Mouse (Mus musculus): ENCODE data around the gene Perm1. TPM values are rescaled to one million over a fixed set of nuclear protein-coding genes. Genes with fewer than 3 reads are reported as not detected.
A peak's percentile ranks its signal among the peaks of the same experiment; 100 is the strongest.

Perm1 gene
- total RNA-seq, 2 experiments from 2014 or later: 5.8 to 7.4 TPM

DNA sequence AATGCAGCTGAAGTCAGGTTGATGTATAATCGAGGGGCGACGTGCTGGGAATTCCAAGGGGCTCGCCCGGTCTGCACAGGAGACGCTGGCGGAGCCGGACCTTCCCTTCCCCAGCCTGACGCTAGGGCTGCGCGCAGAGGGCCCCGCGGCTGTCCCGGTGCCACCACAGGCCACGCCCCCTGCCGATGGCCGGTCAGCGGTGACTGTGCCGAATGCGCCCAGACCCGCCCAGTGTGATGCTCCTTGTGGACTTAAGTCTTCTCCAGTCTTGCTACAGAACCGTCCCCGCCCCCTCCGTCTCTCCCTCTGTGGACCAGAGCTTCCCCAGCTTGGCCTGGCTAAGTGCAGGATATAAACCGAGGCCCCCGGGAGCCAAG is 17.9 kb upstream of the Perm1 start:
- peak; percentile 84 to 89 for DNase-seq (ENCODE audit: low spot score in 2 of 2)

DNA sequence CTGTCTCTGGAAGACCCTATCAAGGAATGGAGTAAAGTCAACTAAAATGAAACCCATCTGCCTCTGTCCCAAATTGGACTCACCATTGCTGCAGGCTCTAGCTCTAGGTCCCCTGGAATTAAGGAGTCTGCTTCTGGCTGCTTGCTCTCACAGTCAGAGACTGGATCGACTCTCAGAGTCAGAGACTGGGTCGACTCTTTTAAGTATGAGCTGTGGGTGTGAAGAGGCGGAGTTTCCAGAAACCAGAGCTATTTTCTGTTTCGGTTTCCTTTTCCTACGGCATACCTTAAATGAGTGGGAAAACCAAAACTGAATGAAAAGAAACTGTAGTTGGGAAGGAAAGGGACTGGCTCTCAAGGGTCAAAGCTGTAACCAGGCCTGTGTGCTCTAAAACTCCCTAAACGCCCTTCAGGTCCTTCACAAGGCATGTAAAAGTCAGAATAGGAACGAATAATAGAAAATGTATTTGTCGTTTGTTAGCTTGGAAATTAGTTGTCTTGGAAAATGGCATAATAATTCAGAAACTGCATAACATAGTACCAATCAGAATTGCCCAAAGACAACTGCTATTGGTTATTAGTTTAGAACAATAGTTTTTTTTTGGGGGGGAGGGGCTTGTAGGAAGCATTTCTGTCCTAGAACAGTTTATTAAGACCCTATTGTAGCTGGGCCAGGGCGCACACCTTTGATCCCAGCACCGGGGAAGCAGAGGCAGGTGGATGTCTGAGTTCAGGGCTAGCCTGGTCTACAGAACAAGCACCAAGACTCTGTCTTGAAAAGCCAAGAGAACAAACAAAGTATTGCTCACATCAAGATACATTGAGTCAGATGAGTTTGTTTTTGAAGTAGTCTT is 14.8 kb upstream of the Perm1 start, which contains the start of gene Isg15:
Isg15 (minus strand) TSS at position 196 of the 853 bp plus-strand sequence.
- no peak for DNase-seq (ENCODE audit: low spot score in 2 of 2)

- no peak for DNase-seq (ENCODE audit: low spot score in 2 of 2)
Observed at GRCm38 (mm10) chr4:156202462-156202893, 13.2 kb upstream of the Perm1 start.

GRCm38 (mm10) chr4:156203001-156203412 is 12.7 kb upstream of the Perm1 start, which contains the start of gene AW011738:
AW011738 (plus strand) TSS chr4:156203304.
- peak; percentile 50 to 65 for DNase-seq (ENCODE audit: low spot score in 2 of 2)

DNA sequence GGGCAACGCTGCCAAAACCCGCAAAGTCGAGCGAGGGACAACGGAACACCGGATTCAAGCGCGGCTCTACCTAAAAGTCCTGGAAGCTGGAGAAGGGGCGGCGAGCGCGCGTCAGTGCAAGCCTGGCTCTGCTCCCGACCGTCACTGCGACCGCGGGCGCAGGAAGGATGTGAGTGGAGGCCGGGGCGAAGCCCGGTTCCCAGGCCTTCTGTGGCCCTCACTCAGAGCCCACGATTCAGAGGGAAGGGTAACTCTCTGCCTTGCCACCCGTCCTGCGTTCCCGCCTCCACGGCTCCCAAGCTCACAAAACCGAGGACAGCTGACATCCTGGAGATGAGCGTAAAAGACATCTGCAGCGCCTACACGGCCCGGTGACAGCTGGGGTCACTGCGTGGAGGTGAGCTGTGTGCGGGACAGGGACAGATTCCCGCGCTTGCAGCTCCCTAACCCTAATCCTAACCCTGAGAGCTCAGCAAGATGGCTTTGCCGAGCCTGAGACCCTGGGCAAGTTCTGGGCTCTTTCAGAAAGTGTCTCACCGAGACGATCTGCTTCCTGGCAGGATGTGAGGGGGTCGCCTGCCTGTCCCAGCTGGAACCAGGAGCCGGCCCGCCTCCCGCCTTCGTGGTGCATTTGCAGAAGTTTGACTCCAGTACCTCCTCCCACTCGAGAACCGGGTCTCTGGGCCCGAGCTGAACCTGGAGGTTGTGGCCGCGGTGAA is 12.1 kb upstream of the Perm1 start:
- peak in 1 of 2 experiments; percentile 18 for DNase-seq (ENCODE audit: low spot score in 2 of 2)

DNA sequence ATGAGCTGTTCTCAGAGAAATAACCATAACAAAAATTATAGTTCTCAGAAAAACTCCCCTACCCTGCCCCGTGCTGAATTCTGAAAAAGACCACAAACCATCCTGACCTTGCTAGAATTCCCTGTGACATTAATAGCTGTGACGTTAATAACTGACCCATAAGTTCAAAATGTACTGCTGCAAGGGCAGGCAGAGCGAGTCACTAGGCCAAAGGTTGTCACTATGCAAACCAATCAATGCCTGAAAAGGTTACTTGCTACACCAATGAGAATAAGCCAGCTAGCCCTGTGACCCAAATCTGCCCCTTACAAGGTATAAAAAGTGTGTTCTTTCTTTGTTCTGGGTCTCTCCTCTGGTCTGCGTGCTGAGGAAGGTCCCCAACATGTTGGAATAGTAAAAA is 6.8 kb upstream of the Perm1 start:
- no peak for DNase-seq (ENCODE audit: low spot score in 2 of 2)

DNA sequence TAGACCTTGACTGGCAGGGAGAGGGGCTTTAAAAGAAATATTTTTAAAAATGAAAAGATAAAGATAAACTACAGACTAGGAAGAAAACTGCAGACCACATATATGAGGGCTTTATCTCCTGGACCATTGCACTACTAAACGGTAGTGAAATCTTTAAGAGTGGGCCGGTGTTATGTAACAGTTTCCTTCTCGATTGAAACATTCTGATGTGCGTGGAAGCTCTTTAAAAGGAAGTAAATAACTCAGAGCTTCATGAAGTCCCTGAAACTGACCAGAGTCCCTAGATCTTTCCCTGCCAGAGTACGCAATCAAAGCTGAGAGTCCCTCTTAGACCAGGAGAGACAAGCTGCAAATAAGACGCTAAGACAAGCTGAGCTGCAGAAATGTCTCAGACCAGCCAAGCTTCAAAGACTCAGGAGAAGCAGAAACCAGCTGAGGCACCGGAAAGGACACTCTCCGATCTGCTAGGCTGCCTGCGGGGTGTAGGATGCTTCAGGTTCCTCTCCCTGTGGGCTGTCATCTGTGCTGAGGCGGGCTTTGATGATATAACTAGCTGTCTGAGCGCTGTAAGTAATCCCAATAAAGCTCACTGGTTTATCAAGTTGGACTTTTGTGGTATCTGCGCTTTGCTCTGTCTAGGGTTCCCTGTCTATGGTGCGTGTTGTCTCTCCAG is 5.6 kb upstream of the Perm1 start:
- no peak for DNase-seq (ENCODE audit: low spot score in 2 of 2)

GRCm38 (mm10) chr4:156213134-156213533 is 2.5 kb upstream of the Perm1 start:
- no peak for DNase-seq (ENCODE audit: low spot score in 2 of 2)

GRCm38 (mm10) chr4:156216196-156216595 is 528 bp downstream of the Perm1 start:
- no peak for DNase-seq (ENCODE audit: low spot score in 2 of 2)

- no peak for DNase-seq (ENCODE audit: low spot score in 2 of 2)
Observed at GRCm38 (mm10) chr4:156217022-156217669, 1.5 kb downstream of the Perm1 start.

DNA sequence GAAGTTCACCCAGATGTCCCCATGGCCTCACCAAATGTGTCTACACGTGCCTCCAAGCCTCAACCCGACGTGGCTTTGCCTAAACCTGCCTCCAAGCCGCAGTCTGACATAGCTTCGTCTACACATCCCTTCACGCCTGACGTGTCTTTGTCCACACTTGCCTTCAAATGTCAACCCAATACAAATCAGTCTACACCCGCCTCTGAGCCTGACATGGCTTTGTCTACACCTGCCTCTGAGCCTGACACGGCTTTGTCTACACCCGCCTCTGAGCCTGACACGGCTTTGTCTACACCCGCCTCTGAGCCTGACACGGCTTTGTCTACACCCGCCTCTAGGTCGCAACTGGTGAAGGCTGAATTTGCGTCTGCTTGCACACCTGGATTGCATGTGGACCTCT is 2.2 kb downstream of the Perm1 start:
- peak in 1 of 2 experiments; percentile 42 for DNase-seq (ENCODE audit: low spot score in 2 of 2)

GRCm38 (mm10) chr4:156219936-156220335 is 4.3 kb downstream of the Perm1 start:
- DNase-seq (ENCODE audit: low spot score in 2 of 2): no peak

DNA sequence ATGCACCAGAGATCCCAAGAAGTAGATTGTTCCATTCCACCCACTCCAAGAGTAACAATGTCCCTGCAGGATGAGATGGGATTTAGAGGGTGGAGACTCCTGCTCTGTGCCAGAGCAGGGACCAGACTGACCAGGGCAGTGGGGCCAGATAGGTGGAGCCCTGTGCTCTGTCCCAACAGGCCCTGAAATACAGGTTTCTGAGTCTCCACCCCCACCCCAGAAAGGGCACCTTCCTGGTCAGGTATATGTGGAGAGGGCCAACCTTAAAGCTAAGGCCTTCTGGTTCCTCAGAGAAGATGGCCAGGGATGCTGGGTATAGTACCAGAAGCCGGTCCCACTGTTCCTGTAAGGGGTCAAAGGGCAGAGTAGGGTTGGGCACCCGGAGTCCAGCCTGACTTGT is 8.6 kb downstream of the Perm1 start:
- DNase-seq (ENCODE audit: low spot score in 2 of 2): no peak

- DNase-seq (ENCODE audit: low spot score in 2 of 2): no peak
Observed at GRCm38 (mm10) chr4:156227752-156228392, 12.2 kb downstream of the Perm1 start.

GRCm38 (mm10) chr4:156228393-156229024 is 12.8 kb downstream of the Perm1 start:
- peak in 1 of 2 experiments; percentile 19 for DNase-seq (ENCODE audit: low spot score in 2 of 2)

GRCm38 (mm10) chr4:156234021-156234501 is 18.4 kb downstream of the Perm1 start:
- no peak for DNase-seq (ENCODE audit: low spot score in 2 of 2)

DNA sequence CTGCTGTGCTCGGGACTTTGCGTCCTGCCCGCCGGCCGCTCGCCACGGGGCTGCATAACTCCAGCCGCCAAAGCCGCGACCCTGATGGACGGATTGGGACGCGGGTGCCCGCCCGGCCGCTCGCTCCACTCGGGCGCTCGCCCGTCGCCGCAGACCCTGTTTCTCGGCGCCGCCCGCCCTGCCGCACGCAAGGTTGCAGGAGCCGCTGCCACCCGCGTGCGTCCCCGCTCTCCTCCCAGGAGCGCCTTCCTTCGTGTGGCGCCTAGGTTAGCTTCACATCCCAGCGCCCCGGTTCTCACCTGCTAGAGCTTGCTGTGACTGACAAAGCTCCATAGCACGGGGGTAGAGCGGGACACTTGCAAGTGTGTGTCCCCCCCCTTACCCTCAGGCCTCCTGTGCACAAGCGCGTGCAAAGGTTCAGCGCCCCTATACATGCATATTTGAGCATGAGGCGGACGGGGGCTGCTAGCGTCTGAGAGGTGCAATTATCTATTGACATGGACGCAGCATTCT is 19.1 kb downstream of the Perm1 start, which contains the start of gene Plekhn1:
Plekhn1 (minus strand) TSS at position 157 of the 513 bp plus-strand sequence.
- DNase-seq (ENCODE audit: low spot score in 2 of 2): peak; percentile 70

- no peak for DNase-seq (ENCODE audit: low spot score in 2 of 2)
Observed at GRCm38 (mm10) chr4:156235360-156235770, 19.7 kb downstream of the Perm1 start.

- DNase-seq (ENCODE audit: low spot score in 2 of 2): peak; percentile 84 to 90
Observed at GRCm38 (mm10) chr4:156235808-156236533, 20.3 kb downstream of the Perm1 start, which contains the start of gene Noc2l. Noc2l (plus strand) TSS chr4:156236010.
